Mouse (Mus musculus): ENCODE data around the gene Hmg20b. TPM values are rescaled to one million over a fixed set of nuclear protein-coding genes. Genes with fewer than 3 reads are reported as not detected.
A peak's percentile ranks its signal among the peaks of the same experiment; 100 is the strongest.

Hmg20b gene
- polyA plus RNA-seq, 1 experiment = 51.8 TPM

GRCm38 (mm10) chr10:81383802-81384604 lies 33.7 kb upstream of the Hmg20b start, which contains the start of the genes Dohh and Gm48551:
Dohh (plus strand) TSS chr10:81384428.
Gm48551 (plus strand) TSS chr10:81384466.
- peak within 1 kb of the TSS; percentile 85 for H3K4me3 ChIP-seq (ENCODE audit: low read depth, low read length)
- no peaks in the 10 kb centered on the region for H3K9me3 ChIP-seq (replicated peaks; ENCODE audit: control insufficient read depth, insufficient read depth, low read length, poor library complexity, severe bottlenecking)
- H3K27ac ChIP-seq (ENCODE audit: insufficient read depth, low read length) = peak within 1 kb of the TSS; percentile 45
- no peak for TF ChIP-seq CTCF (IDR thresholded peaks at IDR 0.05; ENCODE audit: low read depth, low read length)
- peak; percentile 61; the same call in 1 of the 2 replicates for TF ChIP-seq EP300 (IDR thresholded peaks at IDR 0.05; ENCODE audit: insufficient read depth, low read depth, low read length)
- peak; percentile 37 for TF ChIP-seq POLR2A (IDR thresholded peaks at IDR 0.05; ENCODE audit: insufficient read depth, low read length)
- no peaks in the 10 kb centered on the region for H3K4me1 ChIP-seq (ENCODE audit: control insufficient read depth, insufficient read depth, low read length)
- H3K36me3 ChIP-seq (ENCODE audit: control insufficient read depth, insufficient read depth, low read length, poor library complexity, severe bottlenecking) = peaks cover 12% of the 10 kb centered on the region
- no peaks in the 10 kb centered on the region for H3K27me3 ChIP-seq (ENCODE audit: control insufficient read depth, insufficient read depth, low read length, poor library complexity, severe bottlenecking)
- H3K9ac ChIP-seq (ENCODE audit: low read depth, poor library complexity, severe bottlenecking) = peak within 1 kb of the TSS; percentile 78

- no peak overlapping the region for H3K4me3 ChIP-seq (ENCODE audit: low read depth, low read length)
- H3K27me3 ChIP-seq (ENCODE audit: control insufficient read depth, insufficient read depth, low read length, poor library complexity, severe bottlenecking) = no peaks in the 10 kb centered on the region
- no peak overlapping the region for H3K9ac ChIP-seq (ENCODE audit: low read depth, poor library complexity, severe bottlenecking)
- TF ChIP-seq CTCF (IDR thresholded peaks at IDR 0.05; ENCODE audit: low read depth, low read length) (no peak), EP300 (IDR thresholded peaks at IDR 0.05; ENCODE audit: insufficient read depth, low read depth, low read length) (no peak), POLR2A (IDR thresholded peaks at IDR 0.05; ENCODE audit: insufficient read depth, low read length) (no peak)
- H3K27ac ChIP-seq (ENCODE audit: insufficient read depth, low read length) = no peak overlapping the region
- no peaks in the 10 kb centered on the region for H3K9me3 ChIP-seq (replicated peaks; ENCODE audit: control insufficient read depth, insufficient read depth, low read length, poor library complexity, severe bottlenecking)
- no peaks in the 10 kb centered on the region for H3K4me1 ChIP-seq (ENCODE audit: control insufficient read depth, insufficient read depth, low read length)
- peaks cover 7% of the 10 kb centered on the region for H3K36me3 ChIP-seq (ENCODE audit: control insufficient read depth, insufficient read depth, low read length, poor library complexity, severe bottlenecking)
Observed at GRCm38 (mm10) chr10:81382039-81382438, 31.8 kb upstream of the Hmg20b start.

- Histone ChIP-seq H3K27ac (ENCODE audit: insufficient read depth, low read length) (no peak overlapping the region), H3K9ac (ENCODE audit: low read depth, poor library complexity, severe bottlenecking) (no peak overlapping the region), H3K27me3 (ENCODE audit: control insufficient read depth, insufficient read depth, low read length, poor library complexity, severe bottlenecking) (no peaks in the 10 kb centered on the region), H3K4me1 (ENCODE audit: control insufficient read depth, insufficient read depth, low read length) (no peaks in the 10 kb centered on the region), H3K9me3 (replicated peaks; ENCODE audit: control insufficient read depth, insufficient read depth, low read length, poor library complexity, severe bottlenecking) (no peaks in the 10 kb centered on the region), H3K4me3 (ENCODE audit: low read depth, low read length) (no peak overlapping the region), H3K36me3 (ENCODE audit: control insufficient read depth, insufficient read depth, low read length, poor library complexity, severe bottlenecking) (no peaks in the 10 kb centered on the region)
- no peak for TF ChIP-seq POLR2A (IDR thresholded peaks at IDR 0.05; ENCODE audit: insufficient read depth, low read length)
- TF ChIP-seq EP300 (IDR thresholded peaks at IDR 0.05; ENCODE audit: insufficient read depth, low read depth, low read length) = no peak
- no peak for TF ChIP-seq CTCF (IDR thresholded peaks at IDR 0.05; ENCODE audit: low read depth, low read length)
Observed at GRCm38 (mm10) chr10:81379809-81380378, 29.6 kb upstream of the Hmg20b start.

- no peaks in the 10 kb centered on the region for H3K4me1 ChIP-seq (ENCODE audit: control insufficient read depth, insufficient read depth, low read length)
Observed at GRCm38 (mm10) chr10:81379183-81379553, 28.9 kb upstream of the Hmg20b start.

DNA sequence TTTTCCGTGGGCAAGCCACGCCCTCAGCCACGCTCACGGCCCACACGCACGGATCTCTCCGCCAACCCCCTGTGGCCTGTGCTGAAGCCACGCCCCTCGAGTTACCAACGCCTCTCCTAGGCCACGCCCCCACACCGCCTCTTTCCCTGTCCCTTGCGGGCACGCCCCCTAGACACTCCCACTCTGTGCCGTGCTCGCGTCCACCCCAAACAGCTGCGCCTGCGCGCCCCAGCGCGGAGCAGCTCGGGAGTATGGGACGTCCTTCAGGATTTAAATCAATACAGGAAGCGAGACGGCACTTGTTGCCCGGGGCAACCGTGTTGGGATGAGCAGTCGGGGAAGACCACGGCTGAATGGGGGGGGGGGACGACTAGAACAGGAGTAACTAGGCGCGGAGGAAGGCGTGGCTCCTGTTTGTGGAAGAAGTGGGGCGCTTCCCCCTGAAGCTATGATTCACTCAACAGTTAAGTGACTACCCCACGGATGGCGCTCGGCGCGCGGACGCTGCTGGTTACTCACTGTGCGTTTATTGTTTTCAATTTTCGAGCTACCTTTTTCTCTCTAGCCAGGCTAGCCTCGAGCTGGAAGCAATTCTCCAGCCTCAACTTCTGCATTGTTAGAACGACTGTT lies 28.4 kb upstream of the Hmg20b start:
- Histone ChIP-seq H3K4me3 (ENCODE audit: low read depth, low read length) (peak overlapping the region; percentile 97), H3K9me3 (replicated peaks; ENCODE audit: control insufficient read depth, insufficient read depth, low read length, poor library complexity, severe bottlenecking) (no peaks in the 10 kb centered on the region), H3K9ac (ENCODE audit: low read depth, poor library complexity, severe bottlenecking) (peak overlapping the region; percentile 74), H3K36me3 (ENCODE audit: control insufficient read depth, insufficient read depth, low read length, poor library complexity, severe bottlenecking) (no peaks in the 10 kb centered on the region), H3K27ac (ENCODE audit: insufficient read depth, low read length) (peak overlapping the region; percentile 58), H3K4me1 (ENCODE audit: control insufficient read depth, insufficient read depth, low read length) (no peaks in the 10 kb centered on the region), H3K27me3 (ENCODE audit: control insufficient read depth, insufficient read depth, low read length, poor library complexity, severe bottlenecking) (no peaks in the 10 kb centered on the region)
- no peak for TF ChIP-seq CTCF (IDR thresholded peaks at IDR 0.05; ENCODE audit: low read depth, low read length)
- no peak for TF ChIP-seq POLR2A (IDR thresholded peaks at IDR 0.05; ENCODE audit: insufficient read depth, low read length)
- TF ChIP-seq EP300 (IDR thresholded peaks at IDR 0.05; ENCODE audit: insufficient read depth, low read depth, low read length) = no peak

More at GRCm38 (mm10) chr10:81379183-81379553, 28.9 kb upstream of the Hmg20b start:
- no peaks in the 10 kb centered on the region for H3K36me3 ChIP-seq (ENCODE audit: control insufficient read depth, insufficient read depth, low read length, poor library complexity, severe bottlenecking)
- peak overlapping the region; percentile 81 for H3K4me3 ChIP-seq (ENCODE audit: low read depth, low read length)
- H3K27me3 ChIP-seq (ENCODE audit: control insufficient read depth, insufficient read depth, low read length, poor library complexity, severe bottlenecking) = no peaks in the 10 kb centered on the region
- TF ChIP-seq POLR2A (IDR thresholded peaks at IDR 0.05; ENCODE audit: insufficient read depth, low read length) (no peak), CTCF (IDR thresholded peaks at IDR 0.05; ENCODE audit: low read depth, low read length) (no peak), EP300 (IDR thresholded peaks at IDR 0.05; ENCODE audit: insufficient read depth, low read depth, low read length) (no peak)
- H3K9ac ChIP-seq (ENCODE audit: low read depth, poor library complexity, severe bottlenecking) = peak overlapping the region; percentile 74
- H3K9me3 ChIP-seq (replicated peaks; ENCODE audit: control insufficient read depth, insufficient read depth, low read length, poor library complexity, severe bottlenecking) = no peaks in the 10 kb centered on the region
- H3K27ac ChIP-seq (ENCODE audit: insufficient read depth, low read length) = peak overlapping the region; percentile 58

Data from ES-Bruce4 (cell line).